ENCODE assay signal across 8 mouse cellular contexts in genomic region chr1:153747861-153748530, GRCm38 (mm10). TPM values are rescaled to one million over a fixed set of nuclear protein-coding genes. Genes with fewer than 3 reads are reported as not detected.
DNase-seq lines count a peak whose midpoint lies in the region; ATAC-seq lines count a peak whose summit lies in the region.

No protein-coding gene starts in this region.

- DNase-seq in forebrain, embryonic 11.5 days (ENCODE audit: low spot score), result no peak
- DNase-seq in lung, postnatal 10 days, result peak; percentile 53
- no peak for DNase-seq in lung, postnatal 4 days
- DNase-seq in yolk sac, embryonic 10.5 days (ENCODE audit: low spot score), result no peak
- no peak for DNase-seq in right cerebral cortex, postnatal 10 days (ENCODE audit: low spot score in 2 of 2)

- ATAC-seq in forebrain, embryonic 15.5 days (replicated peaks), result no peak
- no peak for ATAC-seq in forebrain, embryonic 11.5 days (replicated peaks; ENCODE audit: low FRiP score)
- ATAC-seq in hindbrain, embryonic 12.5 days (ENCODE audit: low FRiP score), result no peak
- no peak for ATAC-seq in midbrain, embryonic 16.5 days

- H3K27ac ChIP-seq in forebrain, embryonic 15.5 days (replicated peaks), result peak overlapping the region; percentile 84
- H3K27ac ChIP-seq in forebrain, embryonic 11.5 days (ENCODE audit: low read depth, low read length), result no peak overlapping the region
- 0 out of 2 replicates have a peak overlapping the region, but pooled peaks have one; percentile 88 for H3K27ac ChIP-seq in hindbrain, embryonic 12.5 days
- H3K27ac ChIP-seq in midbrain, embryonic 16.5 days (ENCODE audit: low read length), result no peak overlapping the region

- peak overlapping the region; percentile 51; the same call in 1 of the 2 replicates for H3K4me2 ChIP-seq in forebrain, embryonic 15.5 days (replicated peaks)
- H3K4me2 ChIP-seq in forebrain, embryonic 11.5 days (ENCODE audit: low read depth, low read length, severe bottlenecking), result no peak overlapping the region
- 0 out of 2 replicates have a peak overlapping the region, but pooled peaks have one; percentile 63 for H3K4me2 ChIP-seq in hindbrain, embryonic 12.5 days (replicated peaks)
- peak overlapping the region; percentile 23; the same call in 1 of the 2 replicates for H3K4me2 ChIP-seq in midbrain, embryonic 16.5 days (ENCODE audit: low read length)

- 59% methylated on average over 12 of the region's 12 CpGs for WGBS in forebrain, embryonic 15.5 days
- 77% methylated on average over 12 of the region's 12 CpGs for WGBS in forebrain, embryonic 11.5 days
- WGBS in hindbrain, embryonic 12.5 days, result 74% methylated on average over 12 of the region's 12 CpGs
- 71% methylated on average over 12 of the region's 12 CpGs for WGBS in midbrain, embryonic 16.5 days

- H3K4me1 ChIP-seq in forebrain, embryonic 15.5 days, result peaks cover 63% of the 10 kb centered on the region
- H3K4me1 ChIP-seq in forebrain, embryonic 11.5 days (replicated peaks; ENCODE audit: control insufficient read depth, insufficient read depth, low read length), result peaks cover 3% of the 10 kb centered on the region; the same call in 1 of the 2 replicates
- H3K4me1 ChIP-seq in hindbrain, embryonic 12.5 days, result peaks cover 52% of the 10 kb centered on the region
- H3K4me1 ChIP-seq in midbrain, embryonic 16.5 days (ENCODE audit: control insufficient read depth, insufficient read depth, low read length), result peaks cover 36% of the 10 kb centered on the region

- H3K4me3 ChIP-seq in forebrain, embryonic 15.5 days, result no peak overlapping the region
- no peak overlapping the region for H3K4me3 ChIP-seq in forebrain, embryonic 11.5 days (ENCODE audit: low read depth, low read length)
- H3K4me3 ChIP-seq in hindbrain, embryonic 12.5 days, result no peak overlapping the region
- no peak overlapping the region for H3K4me3 ChIP-seq in midbrain, embryonic 16.5 days (ENCODE audit: low read depth, low read length)

- no peaks in the 10 kb centered on the region for H3K36me3 ChIP-seq in forebrain, embryonic 15.5 days
- no peaks in the 10 kb centered on the region for H3K36me3 ChIP-seq in forebrain, embryonic 11.5 days (ENCODE audit: control insufficient read depth, insufficient read depth, low read length)
- 0 out of 2 replicates have a peak, but pooled peaks cover 5% of the 10 kb centered on the region for H3K36me3 ChIP-seq in hindbrain, embryonic 12.5 days
- no peaks in the 10 kb centered on the region for H3K36me3 ChIP-seq in midbrain, embryonic 16.5 days (ENCODE audit: control insufficient read depth, insufficient read depth, low read length)

- H3K9ac ChIP-seq in forebrain, embryonic 15.5 days (replicated peaks), result no peak overlapping the region
- H3K9ac ChIP-seq in forebrain, embryonic 11.5 days (ENCODE audit: low read length), result no peak overlapping the region
- H3K9ac ChIP-seq in hindbrain, embryonic 12.5 days, result no peak overlapping the region
- no peak overlapping the region for H3K9ac ChIP-seq in midbrain, embryonic 16.5 days (ENCODE audit: low read depth, low read length)

- H3K27me3 ChIP-seq in forebrain, embryonic 15.5 days, result no peaks in the 10 kb centered on the region
- no peaks in the 10 kb centered on the region for H3K27me3 ChIP-seq in forebrain, embryonic 11.5 days (ENCODE audit: control insufficient read depth, insufficient read depth, low read length)
- H3K27me3 ChIP-seq in hindbrain, embryonic 12.5 days, result no peaks in the 10 kb centered on the region
- H3K27me3 ChIP-seq in midbrain, embryonic 16.5 days (ENCODE audit: control insufficient read depth, insufficient read depth, low read depth, low read length), result no peaks in the 10 kb centered on the region

- no peaks in the 10 kb centered on the region for H3K9me3 ChIP-seq in forebrain, embryonic 15.5 days
- no peaks in the 10 kb centered on the region for H3K9me3 ChIP-seq in forebrain, embryonic 11.5 days (ENCODE audit: control insufficient read depth, low read length)
- H3K9me3 ChIP-seq in hindbrain, embryonic 12.5 days (replicated peaks), result no peaks in the 10 kb centered on the region
- no peaks in the 10 kb centered on the region for H3K9me3 ChIP-seq in midbrain, embryonic 16.5 days (replicated peaks; ENCODE audit: control insufficient read depth, low read length, poor library complexity, severe bottlenecking)

RNA-seq across cellular contexts. Expression of gene Rnasel, which starts 1.2 kb away (rescaled TPM):
- 42.5 and 44.4 TPM in 2 replicates for polyA plus RNA-seq in forebrain, embryonic 15.5 days (2015; fragmentation: Nextera tagmentation; extraction: Ambion mirVana)
- 19.3 and 19.5 TPM in 2 replicates for polyA plus RNA-seq in forebrain, embryonic 11.5 days (2014; fragmentation: Nextera tagmentation; extraction: Ambion mirVana)
- polyA plus RNA-seq in hindbrain, embryonic 12.5 days (2016; fragmentation: Nextera tagmentation; extraction: Ambion mirVana), result 39.5 and 40.0 TPM in 2 replicates
- polyA plus RNA-seq in midbrain, embryonic 16.5 days (2015; fragmentation: Nextera tagmentation; extraction: Ambion mirVana), result 36.2 and 45.6 TPM in 2 replicates

RNA-seq across cellular contexts. Expression of gene Rgs16, which starts 7.8 kb away (rescaled TPM):
- polyA plus RNA-seq in forebrain, embryonic 15.5 days (2015; fragmentation: Nextera tagmentation; extraction: Ambion mirVana), result 39.2 and 42.1 TPM in 2 replicates
- 24.3 and 25.3 TPM in 2 replicates for polyA plus RNA-seq in forebrain, embryonic 11.5 days (2014; fragmentation: Nextera tagmentation; extraction: Ambion mirVana)
- 24.9 and 27.0 TPM in 2 replicates for polyA plus RNA-seq in hindbrain, embryonic 12.5 days (2016; fragmentation: Nextera tagmentation; extraction: Ambion mirVana)
- polyA plus RNA-seq in midbrain, embryonic 16.5 days (2015; fragmentation: Nextera tagmentation; extraction: Ambion mirVana), result 21.8 and 31.3 TPM in 2 replicates

Comparison
In these comparisons a context has a peak if more than half of its experiments do, and no peak if none do; other contexts are left out.
1. H3K27ac ChIP-seq: peak in forebrain, embryonic 15.5 days (single experiment) and hindbrain, embryonic 12.5 days (single experiment); none in forebrain, embryonic 11.5 days (single experiment) and midbrain, embryonic 16.5 days (single experiment).